Mouse (Mus musculus) frontal cortex, postnatal 36 days (tissue): ENCODE data around the gene Sdr39u1.

Experiments used
- DNase-seq, 2 experiments: peaks; one replicate each; pipeline ENCODE4 v3.0.0; 2022; ENCODE audit warnings: low spot score in 2 of 2

Gene Sdr39u1

GRCm38 (mm10) chr14:55854406-55855100 is 45.5 kb downstream of the Sdr39u1 start:
- DNase-seq, result no peak

- no peak for DNase-seq
These were observed 46.3 kb downstream of the Sdr39u1 start, which contains the start of gene Nynrin for GRCm38 (mm10) chr14:55853621-55854285. Nynrin (plus strand) TSS chr14:55854010.

- no peak for DNase-seq
These were observed 47.2 kb downstream of the Sdr39u1 start for GRCm38 (mm10) chr14:55852646-55853551.

- DNase-seq, result no peak
These were observed 49.2 kb downstream of the Sdr39u1 start for GRCm38 (mm10) chr14:55850885-55851284.
